Mouse (Mus musculus): ENCODE measurements around the gene Gm11541.

Gene Gm11541

GRCm38 (mm10) chr11:94704472-94704871 is at the start of gene Gm11541:
Gene Gm11541, minus strand, starts transcription at chr11:94704499.
- DNase-seq (ENCODE audit: inconsistent ontology term), result no peak

DNA sequence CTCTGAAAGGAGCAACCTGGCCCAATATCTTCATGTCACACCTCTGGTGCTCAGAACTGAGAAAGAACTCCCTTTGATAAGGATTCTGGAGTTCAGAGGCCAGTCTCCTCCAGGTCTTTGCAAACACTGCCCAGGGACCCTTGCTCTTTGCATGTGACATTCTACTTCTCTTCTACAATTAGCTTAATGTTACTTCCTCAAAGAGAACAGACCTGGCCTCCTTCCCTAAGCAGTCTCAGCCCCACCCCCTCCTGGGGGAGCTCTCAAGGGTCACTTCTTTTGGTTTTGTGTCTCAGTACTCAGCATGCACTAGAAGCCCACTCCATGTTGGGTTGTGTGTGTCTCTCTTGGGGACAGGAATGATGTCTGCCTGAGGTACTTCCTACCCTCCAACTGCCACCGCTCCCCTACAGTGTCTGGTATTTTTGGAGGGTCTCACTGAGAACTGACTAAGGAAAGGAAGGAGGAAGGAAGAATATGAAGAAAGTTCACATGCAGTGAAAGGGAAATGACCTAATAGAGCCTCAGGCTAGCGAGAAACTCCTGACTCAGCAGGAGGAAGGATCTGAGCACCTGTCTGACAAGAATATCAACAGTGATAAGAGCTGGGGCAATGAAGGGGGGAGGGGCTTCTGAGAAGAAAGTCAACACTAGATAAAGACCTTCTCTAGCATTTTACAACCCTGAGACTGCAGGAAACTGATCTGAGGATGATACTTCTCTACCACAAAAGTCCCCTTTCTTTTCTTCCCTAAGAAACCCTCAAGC is 48.8 kb upstream of the Gm11541 start:
- DNase-seq (ENCODE audit: inconsistent ontology term), result no peak

DNA sequence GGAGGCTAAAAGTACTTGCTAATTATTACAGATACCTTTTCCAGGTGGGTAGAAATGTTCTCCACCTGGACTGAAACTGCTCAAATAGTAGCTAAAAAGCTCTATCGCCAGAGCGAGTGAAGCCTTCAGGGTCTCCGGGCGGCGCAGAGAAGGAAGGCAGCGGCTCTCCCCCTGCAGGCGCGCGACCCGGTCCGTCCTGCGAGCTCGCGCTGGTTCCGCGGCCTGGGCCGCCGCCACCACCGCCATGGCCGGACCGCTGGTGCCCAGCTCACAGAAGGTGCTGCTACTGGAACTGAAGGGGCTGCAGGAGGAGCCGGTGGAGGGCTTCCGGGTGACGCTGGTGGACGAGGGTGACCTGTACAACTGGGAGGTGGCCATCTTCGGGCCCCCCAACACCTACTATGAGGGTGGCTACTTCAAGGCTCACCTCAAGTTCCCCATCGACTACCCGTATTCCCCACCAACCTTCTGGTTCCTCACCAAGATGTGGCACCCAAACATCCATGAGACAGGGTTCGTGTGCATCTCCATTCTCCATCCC is 37.5 kb upstream of the Gm11541 start, which contains the start of gene Cdc34b:
Cdc34b (plus strand) TSS at position 51 of the 541 bp plus-strand sequence.
- DNase-seq (ENCODE audit: inconsistent ontology term), result no peak

GRCm38 (mm10) chr11:94735746-94736145 is 31.4 kb upstream of the Gm11541 start:
- DNase-seq (ENCODE audit: inconsistent ontology term), result no peak

DNA sequence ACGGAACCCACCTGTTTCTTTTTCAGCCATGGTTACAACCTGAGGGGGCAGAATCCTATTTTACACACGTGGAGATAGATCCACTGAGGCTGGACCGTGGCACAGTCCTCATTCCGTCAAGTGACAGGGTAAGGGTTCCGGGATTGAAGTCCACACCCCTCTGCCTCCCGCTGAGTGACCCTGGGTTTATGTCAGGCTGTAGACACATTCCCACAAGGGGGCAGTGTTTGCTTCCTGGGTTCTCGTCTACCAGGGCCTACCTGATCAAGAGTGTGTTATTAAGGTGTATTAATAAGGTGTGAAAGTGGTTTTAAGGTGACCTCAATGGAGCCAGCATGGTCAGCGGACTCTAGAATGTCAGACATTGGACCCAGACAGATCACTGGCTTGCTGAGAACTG is 28.5 kb upstream of the Gm11541 start:
- no peak for DNase-seq (ENCODE audit: inconsistent ontology term)

DNA sequence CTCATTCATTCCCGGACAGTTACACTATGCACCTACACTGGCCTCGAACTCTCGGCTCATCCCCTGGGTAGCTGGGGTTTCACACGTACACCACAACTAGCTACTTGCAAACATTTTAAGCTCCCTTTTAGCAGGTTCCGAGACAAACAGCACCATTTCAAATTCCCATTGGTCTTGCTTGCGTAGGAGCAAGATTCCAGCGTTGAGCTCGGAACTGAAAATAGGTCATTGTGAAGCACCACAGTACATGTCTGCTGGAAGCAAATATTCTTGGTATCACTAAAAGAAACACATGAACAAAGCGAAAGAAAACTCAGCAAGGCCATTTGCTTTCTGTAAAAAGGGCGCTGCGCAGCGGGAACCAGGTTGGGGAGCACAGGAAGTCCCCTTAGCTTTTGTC is 26.9 kb upstream of the Gm11541 start:
- DNase-seq (ENCODE audit: inconsistent ontology term), result no peak

- DNase-seq (ENCODE audit: inconsistent ontology term), result peak; percentile 56
Measured at GRCm38 (mm10) chr11:94730261-94730660, 26.0 kb upstream of the Gm11541 start.

GRCm38 (mm10) chr11:94729565-94729964 is 25.3 kb upstream of the Gm11541 start:
- no peak for DNase-seq (ENCODE audit: inconsistent ontology term)

DNA sequence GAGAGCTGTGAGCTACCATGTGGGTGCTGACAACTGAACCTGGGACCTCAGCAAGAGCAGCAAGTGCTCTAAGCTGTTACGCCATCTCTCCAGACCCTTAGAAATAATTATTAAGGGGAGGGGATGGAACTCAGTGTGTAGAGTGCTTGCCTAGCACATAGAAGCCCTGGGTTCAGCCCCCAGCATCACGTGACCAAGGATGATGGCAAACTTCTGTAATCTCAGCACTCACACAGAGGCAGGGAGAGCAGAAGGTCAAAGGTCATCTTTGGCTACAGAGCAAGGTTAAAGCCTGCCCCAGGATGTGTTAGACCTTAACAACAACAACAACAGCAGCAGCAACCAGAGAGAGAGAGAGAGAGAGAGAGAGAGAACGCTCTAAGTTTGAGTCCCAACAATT is 24.2 kb upstream of the Gm11541 start:
- no peak for DNase-seq (ENCODE audit: inconsistent ontology term)

- DNase-seq (ENCODE audit: inconsistent ontology term), result no peak
Measured at GRCm38 (mm10) chr11:94727306-94727705, 23.0 kb upstream of the Gm11541 start.

- DNase-seq (ENCODE audit: inconsistent ontology term), result no peak
Measured at GRCm38 (mm10) chr11:94719216-94719615, 14.9 kb upstream of the Gm11541 start.

DNA sequence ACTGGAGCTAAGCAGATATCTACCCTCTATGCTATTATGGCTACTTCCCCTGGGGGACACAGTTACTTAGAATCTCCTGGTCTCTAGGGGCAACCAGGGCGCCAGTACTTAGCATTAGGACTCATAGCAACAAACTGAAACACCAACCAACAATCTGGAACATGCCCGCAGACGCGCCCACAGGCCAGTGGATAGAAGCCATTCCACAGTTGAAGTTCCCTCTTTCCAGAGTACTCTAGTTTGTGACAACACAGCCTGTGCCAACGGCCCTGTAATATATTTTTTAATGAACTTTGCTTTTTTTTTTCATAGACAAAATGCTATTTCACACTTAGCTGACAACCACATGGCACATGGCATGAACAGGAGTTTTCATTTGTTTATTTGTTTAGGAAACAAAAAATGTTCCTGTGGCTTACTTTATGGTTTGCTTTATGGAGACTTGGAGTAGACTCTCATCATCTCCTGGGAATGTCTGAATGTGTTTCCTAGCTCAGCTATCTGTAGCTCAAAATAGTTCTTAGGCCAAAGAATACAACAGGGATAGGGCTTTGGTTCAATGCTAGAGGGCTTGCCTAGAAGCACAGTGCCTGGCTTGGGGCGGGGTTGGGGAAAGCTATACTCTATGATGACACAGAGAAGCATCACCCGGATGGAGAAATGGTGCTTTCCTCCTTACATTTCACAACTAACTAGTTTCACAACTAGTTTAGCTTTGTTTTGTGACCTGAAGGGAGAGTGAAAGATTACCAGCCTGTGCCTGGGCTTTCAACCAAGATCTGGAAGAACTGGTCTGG is 14.0 kb upstream of the Gm11541 start:
- peak; percentile 13 for DNase-seq (ENCODE audit: inconsistent ontology term)

- peak; percentile 8 for DNase-seq (ENCODE audit: inconsistent ontology term)
Measured at GRCm38 (mm10) chr11:94717239-94717638, 12.9 kb upstream of the Gm11541 start.

DNA sequence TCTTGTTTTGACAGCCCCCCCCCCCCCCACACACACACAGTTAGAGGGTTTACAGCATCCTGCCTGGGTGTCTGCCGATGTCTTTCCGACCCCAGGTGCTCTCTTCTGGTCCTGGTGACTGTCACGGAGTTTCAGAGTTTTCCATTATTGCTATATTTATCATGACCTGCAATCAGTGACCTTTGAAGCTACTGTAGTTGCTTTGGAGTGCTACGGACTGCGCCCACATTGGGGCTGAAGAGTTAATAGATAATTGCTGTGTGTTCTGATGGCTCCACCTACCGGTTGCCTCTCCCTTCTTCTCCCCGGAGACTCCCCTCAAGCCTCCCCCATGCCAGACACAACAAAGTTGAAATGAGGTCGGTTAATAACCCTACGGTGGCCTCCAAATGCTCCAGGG is 12.5 kb upstream of the Gm11541 start:
- DNase-seq (ENCODE audit: inconsistent ontology term), result peak; percentile 74

GRCm38 (mm10) chr11:94715622-94716021 is 11.3 kb upstream of the Gm11541 start:
- no peak for DNase-seq (ENCODE audit: inconsistent ontology term)

DNA sequence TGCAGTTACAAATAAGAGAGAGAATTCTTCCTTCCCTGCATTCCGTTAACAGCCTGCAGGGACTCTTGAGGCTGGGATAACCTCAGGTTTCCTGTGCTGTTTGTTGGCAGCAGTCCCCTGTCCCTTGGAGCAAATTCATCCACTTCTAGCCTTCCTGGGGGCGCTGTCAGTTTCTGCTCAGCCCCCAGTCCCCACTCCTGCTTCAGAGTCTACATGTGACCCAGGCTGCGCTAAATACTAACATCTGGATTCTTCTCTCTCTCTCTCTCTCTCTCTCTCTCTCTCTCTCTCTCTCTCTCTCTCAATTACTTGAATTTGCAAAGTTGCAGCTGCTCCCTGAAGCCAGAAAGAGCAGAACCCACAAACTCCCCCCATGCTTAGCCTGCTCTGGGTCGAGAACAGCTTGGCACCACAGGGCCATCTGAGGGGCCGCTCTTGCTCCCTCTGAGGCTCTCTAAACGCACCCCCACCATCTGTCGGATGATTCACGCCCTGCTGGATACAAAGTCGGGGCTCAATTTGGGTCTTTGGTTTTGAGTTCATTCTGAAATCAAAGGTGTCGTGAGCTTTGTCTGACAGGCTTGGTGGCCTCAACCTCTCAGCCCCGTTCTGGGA is 9.1 kb upstream of the Gm11541 start:
- no peak for DNase-seq (ENCODE audit: inconsistent ontology term)

DNA sequence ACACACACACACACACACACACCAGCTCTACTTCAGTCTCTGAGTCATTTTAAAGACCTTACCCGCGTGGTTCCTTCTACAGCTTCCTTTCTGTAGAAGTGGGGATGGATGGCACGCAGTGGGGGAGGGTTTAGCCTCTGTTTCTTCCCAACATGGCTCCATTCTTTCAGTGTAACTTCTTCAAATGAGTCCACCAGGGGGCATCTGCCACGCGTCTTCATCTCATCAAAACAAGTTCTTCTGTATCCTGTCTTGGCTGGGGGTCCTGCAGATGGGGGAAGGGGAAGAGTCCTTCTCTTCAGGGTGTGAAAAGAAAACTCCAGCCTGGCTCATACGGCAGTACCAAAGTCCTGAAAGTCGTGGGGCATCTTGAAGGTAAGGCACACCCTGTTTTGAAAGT is 279 bp downstream of the Gm11541 start:
- DNase-seq (ENCODE audit: inconsistent ontology term), result no peak

GRCm38 (mm10) chr11:94702216-94702610 is 2.1 kb downstream of the Gm11541 start:
- no peak for DNase-seq (ENCODE audit: inconsistent ontology term)

DNA sequence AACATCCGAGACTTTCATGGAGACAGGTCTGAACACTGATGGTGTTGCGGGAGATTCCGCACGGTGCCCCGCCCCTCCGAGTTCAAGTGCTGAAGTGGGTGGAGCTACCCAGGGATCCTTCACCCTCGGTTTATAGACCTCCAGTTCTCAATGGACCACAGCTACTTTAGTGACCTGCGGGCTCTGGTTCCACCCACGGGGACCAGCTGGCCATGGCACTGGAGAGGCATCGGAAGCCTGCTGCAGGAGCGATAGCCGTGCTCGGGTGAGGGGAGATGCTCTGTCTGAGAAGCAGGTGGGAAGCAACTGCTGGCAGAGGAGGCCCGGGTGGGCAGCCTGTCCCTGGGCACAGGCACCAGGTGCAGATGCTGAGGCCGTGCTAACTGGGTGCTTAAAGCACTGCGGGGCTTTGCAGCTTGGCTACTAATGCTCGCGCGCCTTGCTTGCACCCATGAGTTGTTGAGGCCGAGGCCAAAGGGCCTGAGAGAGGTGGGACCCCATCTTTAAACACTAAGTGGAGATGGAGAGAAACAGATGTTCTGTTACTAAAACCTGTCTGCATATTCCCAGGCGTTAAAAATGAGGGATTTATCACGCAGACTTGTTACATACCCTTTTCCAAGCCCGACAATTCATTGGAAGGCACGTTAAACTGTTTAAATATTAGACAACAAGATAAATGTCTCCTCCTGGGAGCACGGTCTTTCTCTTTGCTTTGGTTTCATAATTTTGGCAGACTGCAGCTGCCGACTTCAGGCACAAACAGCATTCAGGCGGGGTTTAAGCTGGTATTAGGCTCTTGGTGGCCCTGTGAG is 2.7 kb downstream of the Gm11541 start:
- no peak for DNase-seq (ENCODE audit: inconsistent ontology term)

DNA sequence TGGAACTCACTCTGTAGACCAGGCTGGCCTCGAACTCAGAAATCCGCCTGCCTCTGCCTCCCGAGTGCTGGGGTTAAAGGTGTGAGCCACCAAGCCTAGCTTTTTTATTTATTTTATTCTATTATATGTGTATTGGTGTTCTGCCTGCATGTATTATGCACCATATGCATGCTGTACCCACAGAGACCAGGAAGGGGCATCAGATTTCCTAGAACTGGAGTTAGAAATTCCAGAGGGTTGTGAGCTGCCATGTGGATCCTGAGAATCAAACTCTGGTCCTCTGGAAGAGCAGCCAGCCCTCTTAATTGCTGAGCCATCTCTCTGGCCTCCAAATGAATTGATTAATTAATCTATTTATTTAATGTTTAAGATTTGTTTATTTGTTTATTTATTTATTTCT is 4.9 kb downstream of the Gm11541 start:
- DNase-seq (ENCODE audit: inconsistent ontology term), result no peak

- no peak for DNase-seq (ENCODE audit: inconsistent ontology term)
Measured at GRCm38 (mm10) chr11:94697703-94698464, 6.4 kb downstream of the Gm11541 start.
